In the genomic region with DNA sequence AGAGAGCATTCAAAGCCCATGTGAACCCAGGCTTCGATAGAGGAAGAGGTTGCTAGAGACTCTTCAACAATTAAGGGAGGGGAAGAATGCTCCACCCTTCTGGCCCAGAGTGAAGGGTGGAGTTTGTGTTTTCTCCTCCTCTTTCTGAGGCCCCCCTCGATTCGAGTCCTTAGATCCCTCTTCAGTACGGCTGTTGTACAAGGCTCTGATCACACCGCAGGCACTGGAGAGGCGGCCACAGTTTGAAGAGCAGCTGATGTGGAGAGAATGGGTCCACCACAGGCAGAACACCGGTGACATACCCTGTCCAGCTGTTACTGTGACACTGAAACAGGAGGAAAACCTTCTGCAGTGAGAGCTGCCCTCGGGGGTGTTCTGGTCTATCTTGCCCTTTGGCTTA, we compare ENCODE assay signal across 20 mouse cellular contexts.
DNase-seq lines count a peak whose midpoint lies in the region; ATAC-seq lines count a peak whose summit lies in the region.
"Had no signal": no experiment of that assay in that cellular context is flagged by ENCODE, and none has a peak within 500 bp of the region (broad histone marks: within the 10 kb centered on the region; RNA-seq: fewer than 3 reads in every experiment).

No protein-coding gene starts in this region.

- H3K4me3 ChIP-seq in heart, embryonic 11.5 days (ENCODE audit: low read depth, low read length) = no peak overlapping the region
- no peak overlapping the region for H3K4me3 ChIP-seq in limb, embryonic 10.5 days
- H3K4me3 ChIP-seq: embryonic facial prominence, embryonic 15.5 days; erythroblast, embryonic 14.5 days; forebrain, embryonic 10.5 days had no signal

- H3K36me3 ChIP-seq in heart, embryonic 11.5 days (ENCODE audit: control insufficient read depth, insufficient read depth, low read length) = no peaks in the 10 kb centered on the region; the same call in 1 of the 2 replicates
- H3K36me3 ChIP-seq in limb, embryonic 10.5 days = no peaks in the 10 kb centered on the region
- H3K36me3 ChIP-seq: embryonic facial prominence, embryonic 15.5 days; forebrain, embryonic 10.5 days had no signal

- H3K27me3 ChIP-seq in heart, embryonic 11.5 days (ENCODE audit: control insufficient read depth, insufficient read depth, low read length) = no peaks in the 10 kb centered on the region
- peaks cover 65% of the 10 kb centered on the region for H3K27me3 ChIP-seq in limb, embryonic 10.5 days (ENCODE audit: low read depth, poor library complexity, severe bottlenecking)
- H3K27me3 ChIP-seq: embryonic facial prominence, embryonic 15.5 days had no signal

- no peaks in the 10 kb centered on the region for H3K4me1 ChIP-seq in heart, embryonic 11.5 days (ENCODE audit: control insufficient read depth, insufficient read depth, low read length)
- peaks cover 51% of the 10 kb centered on the region for H3K4me1 ChIP-seq in limb, embryonic 10.5 days
- H3K4me1 ChIP-seq: embryonic facial prominence, embryonic 15.5 days; forebrain, embryonic 10.5 days had no signal

- H3K9ac ChIP-seq in heart, embryonic 11.5 days (ENCODE audit: low read depth, low read length) = no peak overlapping the region
- H3K9ac ChIP-seq: embryonic facial prominence, embryonic 15.5 days; hindbrain, embryonic 14.5 days had no signal

- ATAC-seq in heart, embryonic 11.5 days (replicated peaks; ENCODE audit: insufficient number of reproducible peaks, low FRiP score, low TSS enrichment) = no peak
- ATAC-seq in CD4-positive, CD25-positive, alpha-beta regulatory T cell, adult 4 months = no peak
- ATAC-seq: forebrain, embryonic 16.5 days had no signal

- WGBS in heart, embryonic 11.5 days (ENCODE audit: insufficient replicate concordance) = 77% methylated on average over 8 of the region's 8 CpGs
- 80% methylated on average over 8 of the region's 8 CpGs for WGBS in limb, embryonic 10.5 days

- peak; percentile 60 for DNase-seq in heart, adult 11 months
- DNase-seq in limb, embryonic 10.5 days (ENCODE audit: low spot score) = no peak
- peak; percentile 32 to 59 for DNase-seq in thymus, postnatal 10 days (ENCODE audit: low spot score in 2 of 2)
- peak; percentile 61 for DNase-seq in thymus, postnatal 4 days
- no peak for DNase-seq in B cell, adult 2 months
- DNase-seq: adrenal gland, adult 2 months; adrenal gland, postnatal 25 days; cerebellum, adult 11 months; cerebellum, adult 8-10 months; cerebellum, postnatal 14 days; embryo, embryonic 11 days; gastrocnemius, postnatal 14 days; heart, postnatal 10 days had no signal

- H3K9me3 ChIP-seq in heart, embryonic 11.5 days (replicated peaks; ENCODE audit: control insufficient read depth, low read length) = no peaks in the 10 kb centered on the region
- no peaks in the 10 kb centered on the region for H3K9me3 ChIP-seq in limb, embryonic 10.5 days (replicated peaks)
- H3K9me3 ChIP-seq: embryonic facial prominence, embryonic 15.5 days; forebrain, embryonic 10.5 days had no signal

- no peak overlapping the region for H3K27ac ChIP-seq in heart, embryonic 11.5 days (ENCODE audit: low read depth, low read length)
- peak overlapping the region; percentile 38; the same call in 1 of the 2 replicates for H3K27ac ChIP-seq in limb, embryonic 10.5 days
- H3K27ac ChIP-seq: embryonic facial prominence, embryonic 15.5 days; forebrain, embryonic 10.5 days; hindbrain, embryonic 14.5 days had no signal

- no peak overlapping the region for H3K4me2 ChIP-seq in heart, embryonic 11.5 days
- H3K4me2 ChIP-seq: embryonic facial prominence, embryonic 15.5 days; hindbrain, embryonic 14.5 days had no signal

Comparison
In these comparisons a context has a peak if more than half of its experiments do, and no peak if none do; other contexts are left out.
1. DNase-seq: peak in heart, adult 11 months (single experiment), thymus, postnatal 10 days (2 of 2) and thymus, postnatal 4 days (single experiment); none in limb, embryonic 10.5 days (single experiment) and B cell, adult 2 months (0 of 2).